Mouse (Mus musculus) v-Abl transformed pro-B cells (cell line): ENCODE data around the gene Gm128.

ENCODE experiments used
- in situ Hi-C, 2 experiments: fragments of 400-800 bp; cut with MboI; formaldehyde crosslinking; loops; one replicate each; pipeline ENCODE4 v1.15.1; 2025; ENCODE audit not compliant: unreplicated experiment in 2 of 2

Gm128 gene

GRCm38 (mm10) chr3:95208286-95208685 is 33.1 kb downstream of the Gm128 start:
- in situ Hi-C loops = no loop called here

- in situ Hi-C loops = no loop called here
Measured at GRCm38 (mm10) chr3:95203880-95204279, 37.5 kb downstream of the Gm128 start.

- in situ Hi-C loops = no loop called here
Measured at GRCm38 (mm10) chr3:95200562-95200961, 40.8 kb downstream of the Gm128 start.

GRCm38 (mm10) chr3:95200132-95200531 is 41.3 kb downstream of the Gm128 start:
- in situ Hi-C loops = no loop called here

GRCm38 (mm10) chr3:95199101-95199500 is 42.3 kb downstream of the Gm128 start:
- in situ Hi-C loops = no loop called here

GRCm38 (mm10) chr3:95195772-95196171 is 45.6 kb downstream of the Gm128 start:
- in situ Hi-C loops = no loop called here

- in situ Hi-C loops = no loop called here
Measured at GRCm38 (mm10) chr3:95194721-95195135, 46.7 kb downstream of the Gm128 start.
